Mouse (Mus musculus): Measurements from ENCODE around the gene Ly6g6f. TPM values are rescaled to one million over a fixed set of nuclear protein-coding genes. Genes with fewer than 3 reads are reported as not detected.

The Ly6g6f gene
- polyA plus RNA-seq, 1 experiment from 2014 or later: 0.13 TPM

DNA sequence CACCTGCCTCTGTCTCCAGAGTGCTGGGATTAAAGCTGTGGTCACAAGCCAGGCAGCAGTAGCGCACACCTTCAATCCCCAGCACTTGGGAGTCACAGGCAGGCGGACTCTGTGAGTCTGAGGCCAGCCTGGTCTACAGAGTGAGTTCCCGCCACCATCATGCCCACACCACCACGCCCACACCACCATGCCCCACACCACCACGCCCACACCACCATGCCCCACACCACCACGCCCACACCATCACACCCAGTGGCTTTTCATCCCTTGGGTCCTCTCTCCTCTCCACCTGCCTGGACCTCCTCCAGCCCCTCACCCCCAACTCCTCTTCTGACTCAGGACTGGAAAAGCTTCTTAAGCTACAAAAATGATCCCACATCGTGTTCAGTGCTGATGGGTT is 53.5 kb downstream of the Ly6g6f start:
- H3K9ac ChIP-seq: no peak overlapping the region
- H3K36me3 ChIP-seq: no peaks in the 10 kb centered on the region
- no peaks in the 10 kb centered on the region for H3K27me3 ChIP-seq
- H3K4me1 ChIP-seq: peaks cover 14% of the 10 kb centered on the region
- H3K27ac ChIP-seq: no peak overlapping the region
- no peak overlapping the region for H3K4me3 ChIP-seq
- 81% methylated on average over 7 of the region's 7 CpGs for WGBS
- H3K4me2 ChIP-seq: no peak overlapping the region
- H3K9me3 ChIP-seq: no peaks in the 10 kb centered on the region
- no peak for ATAC-seq (ENCODE audit: insufficient number of reproducible peaks, low FRiP score, low TSS enrichment, low read depth)

DNA sequence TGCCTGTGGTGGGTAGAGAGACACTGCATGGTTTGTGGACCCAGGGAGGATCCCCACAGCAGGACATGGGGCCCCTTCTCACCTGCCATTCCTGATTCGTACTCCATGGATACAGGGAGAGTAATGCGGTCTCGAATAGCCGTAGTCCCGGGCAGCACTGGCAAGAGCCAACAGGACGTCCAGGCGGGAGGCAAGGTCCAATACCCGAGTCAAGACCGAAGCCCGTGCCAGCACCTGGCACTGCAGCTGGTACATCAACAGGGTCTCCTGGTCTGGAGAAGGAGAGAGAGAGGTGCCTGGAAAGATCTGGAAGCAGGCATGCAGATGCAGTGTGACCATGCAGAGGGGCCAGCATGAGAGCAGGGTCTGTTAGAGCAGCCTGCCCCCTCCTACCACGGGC is 54.1 kb downstream of the Ly6g6f start:
- H3K4me1 ChIP-seq: peaks cover 19% of the 10 kb centered on the region
- no peak overlapping the region for H3K4me2 ChIP-seq
- no peak for ATAC-seq (ENCODE audit: insufficient number of reproducible peaks, low FRiP score, low TSS enrichment, low read depth)
- no peak overlapping the region for H3K27ac ChIP-seq
- H3K4me3 ChIP-seq: no peak overlapping the region
- H3K36me3 ChIP-seq: no peaks in the 10 kb centered on the region
- H3K9ac ChIP-seq: no peak overlapping the region
- WGBS: 89% methylated on average over 11 of the region's 11 CpGs
- H3K27me3 ChIP-seq: no peaks in the 10 kb centered on the region
- H3K9me3 ChIP-seq: no peaks in the 10 kb centered on the region

Other genes with a start within 250 kb of the Ly6g6f start
- 26.1 and 29.3 TPM in 2 replicates for gene Stk19, start 248.7 kb downstream of the Ly6g6f start, polyA plus RNA-seq (2015; fragmentation: Nextera tagmentation; extraction: Ambion mirVana)
- gene Dxo, start 248.6 kb downstream of the Ly6g6f start, polyA plus RNA-seq (2015; fragmentation: Nextera tagmentation; extraction: Ambion mirVana): 62.1 and 65.8 TPM in 2 replicates
- gene Skiv2l, start 235.4 kb downstream of the Ly6g6f start, polyA plus RNA-seq (2015; fragmentation: Nextera tagmentation; extraction: Ambion mirVana): 47.2 and 47.4 TPM in 2 replicates
- gene Nelfe, start 235.2 kb downstream of the Ly6g6f start, polyA plus RNA-seq (2015; fragmentation: Nextera tagmentation; extraction: Ambion mirVana): 90.1 and 96.4 TPM in 2 replicates
- 2.8 and 3.6 TPM in 2 replicates for gene Cfb, start 223.1 kb downstream of the Ly6g6f start, polyA plus RNA-seq (2015; fragmentation: Nextera tagmentation; extraction: Ambion mirVana)
- 1.7 and 2.8 TPM in 2 replicates for gene Zbtb12, start 206.1 kb downstream of the Ly6g6f start, polyA plus RNA-seq (2015; fragmentation: Nextera tagmentation; extraction: Ambion mirVana)
- gene Gm20547, start 203.6 kb downstream of the Ly6g6f start, polyA plus RNA-seq (2015; fragmentation: Nextera tagmentation; extraction: Ambion mirVana): not detected in 2 replicates
- 4.6 and 5.2 TPM in 2 replicates for gene C2, start 187.3 kb downstream of the Ly6g6f start, polyA plus RNA-seq (2015; fragmentation: Nextera tagmentation; extraction: Ambion mirVana)
- 64.6 and 78.1 TPM in 2 replicates for gene Ehmt2, start 187.1 kb downstream of the Ly6g6f start, polyA plus RNA-seq (2015; fragmentation: Nextera tagmentation; extraction: Ambion mirVana)
- 0.17 TPM in 1 of 2 replicates, not detected in the other for gene Slc44a4, start 171.1 kb downstream of the Ly6g6f start, polyA plus RNA-seq (2015; fragmentation: Nextera tagmentation; extraction: Ambion mirVana)
- 20.1 and 20.5 TPM in 2 replicates for gene Neu1, start 154.4 kb downstream of the Ly6g6f start, polyA plus RNA-seq (2015; fragmentation: Nextera tagmentation; extraction: Ambion mirVana)
- gene Hspa1b, start 126.4 kb downstream of the Ly6g6f start, polyA plus RNA-seq (2015; fragmentation: Nextera tagmentation; extraction: Ambion mirVana): 3.3 and 3.6 TPM in 2 replicates
- gene Gm20481, start 115.7 kb downstream of the Ly6g6f start, polyA plus RNA-seq (2015; fragmentation: Nextera tagmentation; extraction: Ambion mirVana): not detected in 2 replicates
- gene Hspa1a, start 113.5 kb downstream of the Ly6g6f start, polyA plus RNA-seq (2015; fragmentation: Nextera tagmentation; extraction: Ambion mirVana): 31.7 and 32.0 TPM in 2 replicates
- 0.46 and 0.65 TPM in 2 replicates for gene Hspa1l, start 112.9 kb downstream of the Ly6g6f start, polyA plus RNA-seq (2015; fragmentation: Nextera tagmentation; extraction: Ambion mirVana)
- gene Lsm2, start 103.7 kb downstream of the Ly6g6f start, polyA plus RNA-seq (2015; fragmentation: Nextera tagmentation; extraction: Ambion mirVana): 143 and 159 TPM in 2 replicates
- gene Vars, start 84.6 kb downstream of the Ly6g6f start, polyA plus RNA-seq (2015; fragmentation: Nextera tagmentation; extraction: Ambion mirVana): 94.4 and 95.1 TPM in 2 replicates
- 0.18 and 0.20 TPM in 2 replicates for gene Vwa7, start 69.0 kb downstream of the Ly6g6f start, polyA plus RNA-seq (2015; fragmentation: Nextera tagmentation; extraction: Ambion mirVana)
- 8.9 and 9.4 TPM in 2 replicates for gene Sapcd1, start 57.6 kb downstream of the Ly6g6f start, polyA plus RNA-seq (2015; fragmentation: Nextera tagmentation; extraction: Ambion mirVana)
- 3.0 and 3.5 TPM in 2 replicates for gene Msh5, start 38.9 kb downstream of the Ly6g6f start, polyA plus RNA-seq (2015; fragmentation: Nextera tagmentation; extraction: Ambion mirVana)
- 351 and 363 TPM in 2 replicates for gene Clic1, start 35.6 kb downstream of the Ly6g6f start, polyA plus RNA-seq (2015; fragmentation: Nextera tagmentation; extraction: Ambion mirVana)
- 321 and 336 TPM in 2 replicates for gene Ddah2, start 26.6 kb downstream of the Ly6g6f start, polyA plus RNA-seq (2015; fragmentation: Nextera tagmentation; extraction: Ambion mirVana)
- 181 and 203 TPM in 2 replicates for gene Ly6g6c, start 20.2 kb downstream of the Ly6g6f start, polyA plus RNA-seq (2015; fragmentation: Nextera tagmentation; extraction: Ambion mirVana)
- gene Mpig6b, start 19.4 kb downstream of the Ly6g6f start, polyA plus RNA-seq (2015; fragmentation: Nextera tagmentation; extraction: Ambion mirVana): 1.0 and 1.4 TPM in 2 replicates
- 50.6 and 53.7 TPM in 2 replicates for gene Ly6g6e, start 8.7 kb downstream of the Ly6g6f start, polyA plus RNA-seq (2015; fragmentation: Nextera tagmentation; extraction: Ambion mirVana)
- 1.1 and 2.4 TPM in 2 replicates for gene Ly6g6d, start 7.5 kb downstream of the Ly6g6f start, polyA plus RNA-seq (2015; fragmentation: Nextera tagmentation; extraction: Ambion mirVana)
- 101 and 112 TPM in 2 replicates for gene Abhd16a, start 3.7 kb upstream of the Ly6g6f start, polyA plus RNA-seq (2015; fragmentation: Nextera tagmentation; extraction: Ambion mirVana)
- gene Ly6g5c, start 22.7 kb upstream of the Ly6g6f start, polyA plus RNA-seq (2015; fragmentation: Nextera tagmentation; extraction: Ambion mirVana): not detected in 2 replicates
- 0.78 and 0.99 TPM in 2 replicates for gene Ly6g5b, start 29.8 kb upstream of the Ly6g6f start, polyA plus RNA-seq (2015; fragmentation: Nextera tagmentation; extraction: Ambion mirVana)
- gene Gpank1, start 35.8 kb upstream of the Ly6g6f start, polyA plus RNA-seq (2015; fragmentation: Nextera tagmentation; extraction: Ambion mirVana): 16.8 and 17.4 TPM in 2 replicates
- gene Csnk2b, start 36.4 kb upstream of the Ly6g6f start, polyA plus RNA-seq (2015; fragmentation: Nextera tagmentation; extraction: Ambion mirVana): 293 and 297 TPM in 2 replicates
- gene D17H6S53E, start 40.8 kb upstream of the Ly6g6f start, polyA plus RNA-seq (2015; fragmentation: Nextera tagmentation; extraction: Ambion mirVana): 10.5 and 11.2 TPM in 2 replicates
- 0.52 and 2.0 TPM in 2 replicates for gene Apom, start 46.4 kb upstream of the Ly6g6f start, polyA plus RNA-seq (2015; fragmentation: Nextera tagmentation; extraction: Ambion mirVana)
- gene Bag6, start 49.6 kb upstream of the Ly6g6f start, polyA plus RNA-seq (2015; fragmentation: Nextera tagmentation; extraction: Ambion mirVana): 49.6 and 51.8 TPM in 2 replicates
- gene Prrc2a, start 79.3 kb upstream of the Ly6g6f start, polyA plus RNA-seq (2015; fragmentation: Nextera tagmentation; extraction: Ambion mirVana): 142 and 147 TPM in 2 replicates
- gene Aif1, start 90.5 kb upstream of the Ly6g6f start, polyA plus RNA-seq (2015; fragmentation: Nextera tagmentation; extraction: Ambion mirVana): 14.6 and 18.6 TPM in 2 replicates
- gene Lst1, start 102.8 kb upstream of the Ly6g6f start, polyA plus RNA-seq (2015; fragmentation: Nextera tagmentation; extraction: Ambion mirVana): 25.8 and 27.5 TPM in 2 replicates
- gene Ltb, start 108.8 kb upstream of the Ly6g6f start, polyA plus RNA-seq (2015; fragmentation: Nextera tagmentation; extraction: Ambion mirVana): 1.0 and 1.2 TPM in 2 replicates
- 0.64 and 0.82 TPM in 2 replicates for gene Tnf, start 116.4 kb upstream of the Ly6g6f start, polyA plus RNA-seq (2015; fragmentation: Nextera tagmentation; extraction: Ambion mirVana)
- 0.37 TPM in 1 of 2 replicates, not detected in the other for gene Lta, start 119.7 kb upstream of the Ly6g6f start, polyA plus RNA-seq (2015; fragmentation: Nextera tagmentation; extraction: Ambion mirVana)
- 0.41 and 0.77 TPM in 2 replicates for gene Gm16181, start 135.2 kb upstream of the Ly6g6f start, polyA plus RNA-seq (2015; fragmentation: Nextera tagmentation; extraction: Ambion mirVana)
- gene Atp6v1g2, start 148.1 kb upstream of the Ly6g6f start, polyA plus RNA-seq (2015; fragmentation: Nextera tagmentation; extraction: Ambion mirVana): 3.7 and 3.8 TPM in 2 replicates
- gene Nfkbil1, start 150.2 kb upstream of the Ly6g6f start, polyA plus RNA-seq (2015; fragmentation: Nextera tagmentation; extraction: Ambion mirVana): 11.2 and 11.8 TPM in 2 replicates
- 401 and 418 TPM in 2 replicates for gene Ddx39b, start 156.1 kb upstream of the Ly6g6f start, polyA plus RNA-seq (2015; fragmentation: Nextera tagmentation; extraction: Ambion mirVana)
- 84.7 and 93.0 TPM in 2 replicates for gene H2-D1, start 177.1 kb upstream of the Ly6g6f start, polyA plus RNA-seq (2015; fragmentation: Nextera tagmentation; extraction: Ambion mirVana)
- gene H2-Q1, start 234.8 kb upstream of the Ly6g6f start, polyA plus RNA-seq (2015; fragmentation: Nextera tagmentation; extraction: Ambion mirVana): not detected in 2 replicates

All from limb, embryonic 15.5 days (tissue).